Mouse (Mus musculus): ENCODE results near the gene Ggt6. TPM values are rescaled to one million over a fixed set of nuclear protein-coding genes. Genes with fewer than 3 reads are reported as not detected.

Ggt6 gene
- polyA plus RNA-seq, 1 experiment from 2014 or later = not detected

GRCm38 (mm10) chr11:72446311-72447105, 11.2 kb downstream of the Ggt6 start:
- Histone ChIP-seq H3K27ac (ENCODE audit: low read depth, low read length) (no peak overlapping the region), H3K4me2 (ENCODE audit: low read length) (no peak overlapping the region), H3K9me3 (ENCODE audit: control insufficient read depth, low read length) (no peaks in the 10 kb centered on the region), H3K27me3 (replicated peaks; ENCODE audit: control insufficient read depth, insufficient read depth, low read length) (no peaks in the 10 kb centered on the region), H3K36me3 (ENCODE audit: control insufficient read depth, insufficient read depth, low read length) (peaks cover 82% of the 10 kb centered on the region), H3K4me3 (ENCODE audit: low read length) (no peak overlapping the region), H3K4me1 (ENCODE audit: control insufficient read depth, insufficient read depth, low read depth, low read length) (peaks cover 9% of the 10 kb centered on the region), H3K9ac (ENCODE audit: low read depth, low read length) (no peak overlapping the region)
- ATAC-seq = no peak
- WGBS = 90% methylated on average over 6 of the region's 6 CpGs

- H3K9me3 ChIP-seq (ENCODE audit: control insufficient read depth, low read length) = no peaks in the 10 kb centered on the region
- no peak for ATAC-seq
- 87% methylated on average over 8 of the region's 8 CpGs for WGBS
Measured at GRCm38 (mm10) chr11:72447475-72447874, 12.1 kb downstream of the Ggt6 start.

DNA sequence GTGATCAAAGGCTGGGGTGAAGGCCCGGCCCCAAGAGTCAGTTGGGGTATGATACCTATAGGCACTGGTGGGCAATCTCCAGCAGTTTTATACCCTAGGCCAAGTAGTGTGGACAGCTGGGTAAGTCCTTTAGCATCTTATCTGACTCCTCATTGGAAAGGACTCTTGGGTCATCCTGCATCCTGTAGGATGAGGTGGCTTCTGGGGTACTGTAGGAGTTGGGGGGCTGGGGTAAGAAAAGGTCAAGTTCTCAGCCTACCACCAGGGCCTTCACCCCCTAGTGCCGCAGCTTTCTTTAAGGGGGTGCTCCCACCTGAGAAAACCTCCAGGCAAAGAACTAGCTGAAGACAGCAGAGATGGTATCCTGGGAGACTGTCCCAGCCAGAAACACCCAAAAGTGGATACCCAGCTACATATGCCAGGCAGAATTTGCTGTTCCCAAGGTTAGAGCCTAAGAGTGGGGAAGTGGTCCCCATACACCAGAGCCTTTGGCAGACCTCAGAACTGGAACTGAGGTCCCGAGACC, 16.9 kb downstream of the Ggt6 start:
- H3K4me1 ChIP-seq (ENCODE audit: control insufficient read depth, insufficient read depth, low read depth, low read length) = no peaks in the 10 kb centered on the region; the same call in 1 of the 2 replicates
- H3K27me3 ChIP-seq (replicated peaks; ENCODE audit: control insufficient read depth, insufficient read depth, low read length) = no peaks in the 10 kb centered on the region
- 87% methylated on average over 3 of the region's 3 CpGs for WGBS
- peaks cover 51% of the 10 kb centered on the region for H3K36me3 ChIP-seq (ENCODE audit: control insufficient read depth, insufficient read depth, low read length)
- H3K4me3 ChIP-seq (ENCODE audit: low read length) = no peak overlapping the region
- no peak overlapping the region for H3K27ac ChIP-seq (ENCODE audit: low read depth, low read length)
- no peaks in the 10 kb centered on the region for H3K9me3 ChIP-seq (ENCODE audit: control insufficient read depth, low read length)
- ATAC-seq = no peak
- no peak overlapping the region for H3K9ac ChIP-seq (ENCODE audit: low read depth, low read length)
- no peak overlapping the region for H3K4me2 ChIP-seq (ENCODE audit: low read length)

More at GRCm38 (mm10) chr11:72447475-72447874, 12.1 kb downstream of the Ggt6 start:
- Histone ChIP-seq H3K27ac (ENCODE audit: low read depth, low read length) (no peak overlapping the region), H3K4me3 (ENCODE audit: low read length) (no peak overlapping the region), H3K27me3 (replicated peaks; ENCODE audit: control insufficient read depth, insufficient read depth, low read length) (no peaks in the 10 kb centered on the region), H3K9ac (ENCODE audit: low read depth, low read length) (no peak overlapping the region), H3K4me1 (ENCODE audit: control insufficient read depth, insufficient read depth, low read depth, low read length) (peaks cover 1% of the 10 kb centered on the region), H3K4me2 (ENCODE audit: low read length) (no peak overlapping the region), H3K36me3 (ENCODE audit: control insufficient read depth, insufficient read depth, low read length) (peaks cover 90% of the 10 kb centered on the region)

GRCm38 (mm10) chr11:72453105-72453953, 18.0 kb downstream of the Ggt6 start:
- no peak overlapping the region for H3K4me3 ChIP-seq (ENCODE audit: low read length)
- H3K4me2 ChIP-seq (ENCODE audit: low read length) = no peak overlapping the region
- H3K4me1 ChIP-seq (ENCODE audit: control insufficient read depth, insufficient read depth, low read depth, low read length) = no peaks in the 10 kb centered on the region; the same call in 1 of the 2 replicates
- H3K9ac ChIP-seq (ENCODE audit: low read depth, low read length) = no peak overlapping the region
- 59% methylated on average over 15 of the region's 15 CpGs for WGBS
- H3K9me3 ChIP-seq (ENCODE audit: control insufficient read depth, low read length) = no peaks in the 10 kb centered on the region
- H3K27me3 ChIP-seq (replicated peaks; ENCODE audit: control insufficient read depth, insufficient read depth, low read length) = no peaks in the 10 kb centered on the region
- H3K27ac ChIP-seq (ENCODE audit: low read depth, low read length) = no peak overlapping the region
- no peak for ATAC-seq
- H3K36me3 ChIP-seq (ENCODE audit: control insufficient read depth, insufficient read depth, low read length) = peaks cover 41% of the 10 kb centered on the region

DNA sequence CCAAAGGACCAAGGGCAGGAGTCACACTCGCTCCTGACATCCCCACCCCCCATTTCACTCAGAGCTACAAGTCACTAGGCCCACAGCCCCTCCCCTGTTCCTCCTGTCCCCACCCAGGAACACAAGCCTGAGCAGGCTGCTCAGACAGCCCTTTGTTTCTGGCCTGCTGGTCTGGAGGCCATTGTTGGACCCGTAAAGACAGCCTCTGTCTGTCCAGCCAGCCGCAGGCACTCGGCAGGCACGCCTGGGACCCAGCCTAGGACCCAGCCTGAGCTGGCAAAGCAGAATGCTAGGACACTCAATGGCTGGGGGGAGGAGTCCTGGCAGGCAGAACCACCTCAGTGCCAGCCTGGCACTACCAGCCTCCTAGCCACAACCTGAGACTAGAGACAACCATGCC, 20.4 kb downstream of the Ggt6 start:
- Histone ChIP-seq H3K36me3 (ENCODE audit: control insufficient read depth, insufficient read depth, low read length) (peaks cover 30% of the 10 kb centered on the region), H3K9ac (ENCODE audit: low read depth, low read length) (no peak overlapping the region; the same call in 1 of the 2 replicates), H3K27me3 (replicated peaks; ENCODE audit: control insufficient read depth, insufficient read depth, low read length) (no peaks in the 10 kb centered on the region), H3K4me3 (ENCODE audit: low read length) (no peak overlapping the region), H3K27ac (ENCODE audit: low read depth, low read length) (peak overlapping the region; percentile 34; the same call in 1 of the 2 replicates), H3K4me1 (ENCODE audit: control insufficient read depth, insufficient read depth, low read depth, low read length) (no peaks in the 10 kb centered on the region; the same call in 1 of the 2 replicates), H3K9me3 (ENCODE audit: control insufficient read depth, low read length) (no peaks in the 10 kb centered on the region), H3K4me2 (ENCODE audit: low read length) (no peak overlapping the region)
- WGBS = 26% methylated on average over 5 of the region's 5 CpGs
- peak; percentile 79 for ATAC-seq

DNA sequence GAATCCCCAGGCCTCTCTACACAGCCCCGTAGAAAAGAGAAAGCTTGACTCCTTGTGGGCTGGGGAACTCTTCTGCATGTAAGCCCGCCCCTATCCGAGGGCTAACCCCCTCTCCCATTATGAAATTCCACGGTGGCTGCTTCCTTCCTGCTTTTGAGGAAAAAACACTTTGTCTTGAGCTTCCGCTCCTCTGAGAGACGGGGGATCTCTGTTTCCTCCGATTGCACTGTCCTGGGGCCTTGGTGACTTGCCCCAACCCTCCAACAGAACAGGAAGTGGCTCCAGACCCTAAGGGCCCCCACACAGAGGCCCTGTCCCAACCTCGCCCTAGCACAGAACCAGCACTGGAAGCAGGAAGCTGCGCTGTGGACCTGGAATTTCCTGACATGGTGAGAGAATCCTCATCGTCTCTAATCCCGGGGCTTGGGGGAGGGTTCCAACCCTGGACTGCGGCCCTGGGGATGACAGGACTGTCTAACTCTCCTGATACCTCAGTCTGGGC, 22.7 kb downstream of the Ggt6 start:
- H3K36me3 ChIP-seq (ENCODE audit: control insufficient read depth, insufficient read depth, low read length) = peaks cover 16% of the 10 kb centered on the region; the same call in 1 of the 2 replicates
- ATAC-seq = no peak
- H3K9me3 ChIP-seq (ENCODE audit: control insufficient read depth, low read length) = no peaks in the 10 kb centered on the region
- WGBS = 75% methylated on average over 12 of the region's 12 CpGs
- H3K27me3 ChIP-seq (replicated peaks; ENCODE audit: control insufficient read depth, insufficient read depth, low read length) = no peaks in the 10 kb centered on the region
- H3K4me2 ChIP-seq (ENCODE audit: low read length) = no peak overlapping the region
- H3K9ac ChIP-seq (ENCODE audit: low read depth, low read length) = no peak overlapping the region
- no peaks in the 10 kb centered on the region; the same call in 1 of the 2 replicates for H3K4me1 ChIP-seq (ENCODE audit: control insufficient read depth, insufficient read depth, low read depth, low read length)
- H3K27ac ChIP-seq (ENCODE audit: low read depth, low read length) = no peak overlapping the region
- H3K4me3 ChIP-seq (ENCODE audit: low read length) = no peak overlapping the region

DNA sequence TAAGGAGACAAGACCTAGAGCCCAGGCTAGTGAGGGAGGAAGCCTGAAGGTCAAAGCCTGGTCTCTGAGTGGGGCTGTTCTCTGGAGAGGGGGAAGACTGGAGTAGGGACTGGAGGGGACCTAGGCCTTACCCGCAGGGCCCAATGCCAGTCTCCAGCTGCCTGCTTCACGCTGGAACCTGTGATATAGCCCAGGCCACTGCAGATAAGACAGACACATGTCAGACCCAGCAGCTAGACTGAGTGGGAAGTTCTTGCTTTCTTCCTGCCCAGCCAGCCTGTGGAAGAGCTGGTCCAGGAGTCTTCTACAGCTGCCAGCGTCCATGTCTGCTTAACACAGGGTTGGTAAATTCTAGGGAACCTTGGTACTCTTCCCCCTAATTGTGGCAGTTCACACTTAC, 23.2 kb downstream of the Ggt6 start:
- H3K27ac ChIP-seq (ENCODE audit: low read depth, low read length) = no peak overlapping the region
- H3K36me3 ChIP-seq (ENCODE audit: control insufficient read depth, insufficient read depth, low read length) = peaks cover 16% of the 10 kb centered on the region; the same call in 1 of the 2 replicates
- no peaks in the 10 kb centered on the region; the same call in 1 of the 2 replicates for H3K4me1 ChIP-seq (ENCODE audit: control insufficient read depth, insufficient read depth, low read depth, low read length)
- 77% methylated on average over 3 of the region's 3 CpGs for WGBS
- H3K4me3 ChIP-seq (ENCODE audit: low read length) = no peak overlapping the region
- no peak overlapping the region for H3K9ac ChIP-seq (ENCODE audit: low read depth, low read length)
- no peak overlapping the region for H3K4me2 ChIP-seq (ENCODE audit: low read length)
- no peaks in the 10 kb centered on the region for H3K27me3 ChIP-seq (replicated peaks; ENCODE audit: control insufficient read depth, insufficient read depth, low read length)
- no peaks in the 10 kb centered on the region for H3K9me3 ChIP-seq (ENCODE audit: control insufficient read depth, low read length)
- no peak for ATAC-seq

- peaks cover 3% of the 10 kb centered on the region; the same call in 1 of the 2 replicates for H3K4me1 ChIP-seq (ENCODE audit: control insufficient read depth, insufficient read depth, low read depth, low read length)
- H3K36me3 ChIP-seq (ENCODE audit: control insufficient read depth, insufficient read depth, low read length) = peaks cover 13% of the 10 kb centered on the region; the same call in 1 of the 2 replicates
- ATAC-seq = no peak
- no peak overlapping the region for H3K27ac ChIP-seq (ENCODE audit: low read depth, low read length)
- H3K9me3 ChIP-seq (ENCODE audit: control insufficient read depth, low read length) = no peaks in the 10 kb centered on the region
- no peak overlapping the region for H3K4me2 ChIP-seq (ENCODE audit: low read length)
- WGBS = 35% methylated on average over 5 of the region's 5 CpGs
- H3K9ac ChIP-seq (ENCODE audit: low read depth, low read length) = no peak overlapping the region
- H3K4me3 ChIP-seq (ENCODE audit: low read length) = no peak overlapping the region
- H3K27me3 ChIP-seq (replicated peaks; ENCODE audit: control insufficient read depth, insufficient read depth, low read length) = no peaks in the 10 kb centered on the region
Measured at GRCm38 (mm10) chr11:72461500-72461981, 26.2 kb downstream of the Ggt6 start.
